Mouse (Mus musculus) neural tube, embryonic 14.5 days (tissue): ENCODE measurements at regions not wholly inside any gene's neighbourhood (a gene's known extent, or its start where the extent isn't known, plus 50 kb on each side); places are given as distances from the start of the nearest gene placed in this dataset. TPM values are rescaled to one million over a fixed set of nuclear protein-coding genes. Genes with fewer than 3 reads are reported as not detected.

Experiments used
- ATAC-seq: fragments of 200-750 bp; cut with Nextera tagmentation; 2 replicates; pipeline ENCODE4 v1.8.0; 2017; ENCODE audit warnings: low read depth, mild to moderate bottlenecking, moderate TSS enrichment, moderate library complexity
- H3K27ac ChIP-seq: fragments of 300-500 bp; sonication (generic); 2 replicates; pipeline ENCODE4 v1.5.1; 2014; ENCODE audit warnings: low read depth, mild to moderate bottlenecking, control low read depth, low read length, moderate library complexity, mixed read lengths
- H3K27me3 ChIP-seq: fragments of 300-500 bp; sonication (generic); 2 replicates; pipeline ENCODE4 v1.6.1; 2014; ENCODE audit warnings: low read length; ENCODE audit not compliant: control insufficient read depth, insufficient read depth
- H3K36me3 ChIP-seq: fragments of 300-500 bp; sonication (generic); 2 replicates; pipeline ENCODE4 v1.6.1; 2014; ENCODE audit warnings: low read length, mixed read lengths; ENCODE audit not compliant: control insufficient read depth, insufficient read depth
- H3K4me1 ChIP-seq: fragments of 300-500 bp; sonication (generic); 2 replicates; pipeline ENCODE4 v1.6.1; 2014; ENCODE audit warnings: low read length; ENCODE audit not compliant: control insufficient read depth, insufficient read depth
- H3K4me2 ChIP-seq: fragments of 300-500 bp; sonication (generic); 2 replicates; pipeline ENCODE4 v1.6.1; 2014; ENCODE audit warnings: mild to moderate bottlenecking, low read depth, low read length, control low read depth
- H3K4me3 ChIP-seq: fragments of 300-500 bp; sonication (generic); 2 replicates; pipeline ENCODE4 v1.5.1; 2014; ENCODE audit warnings: low read depth, low read length, control low read depth, mixed read lengths
- H3K9ac ChIP-seq: fragments of 300-500 bp; sonication (generic); replicated peaks from 2 replicates; pipeline ENCODE4 v1.6.1; 2014; ENCODE audit warnings: low read depth, mild to moderate bottlenecking, control low read depth, low read length, mixed read lengths
- H3K9me3 ChIP-seq: fragments of 300-500 bp; sonication (generic); 2 replicates; pipeline ENCODE4 v1.6.1; 2016; ENCODE audit warnings: low read length; ENCODE audit not compliant: control insufficient read depth
- WGBS: fragments of 180-500 bp; shearing (Covaris S2); extraction: QIAGEN DNeasy Blood & Tissue Kit; methylation state at CpG from one replicate; pipeline ENCODE4 v1.1.7; 2014; 5-methylcytosine and 5-hydroxymethylcytosine counted together
- microRNA-seq: library from miRNA; unstranded; fragments of <30 nt; microRNA quantifications from one replicate; pipeline ENCODE4, GENCODE M21; 2016

DNA sequence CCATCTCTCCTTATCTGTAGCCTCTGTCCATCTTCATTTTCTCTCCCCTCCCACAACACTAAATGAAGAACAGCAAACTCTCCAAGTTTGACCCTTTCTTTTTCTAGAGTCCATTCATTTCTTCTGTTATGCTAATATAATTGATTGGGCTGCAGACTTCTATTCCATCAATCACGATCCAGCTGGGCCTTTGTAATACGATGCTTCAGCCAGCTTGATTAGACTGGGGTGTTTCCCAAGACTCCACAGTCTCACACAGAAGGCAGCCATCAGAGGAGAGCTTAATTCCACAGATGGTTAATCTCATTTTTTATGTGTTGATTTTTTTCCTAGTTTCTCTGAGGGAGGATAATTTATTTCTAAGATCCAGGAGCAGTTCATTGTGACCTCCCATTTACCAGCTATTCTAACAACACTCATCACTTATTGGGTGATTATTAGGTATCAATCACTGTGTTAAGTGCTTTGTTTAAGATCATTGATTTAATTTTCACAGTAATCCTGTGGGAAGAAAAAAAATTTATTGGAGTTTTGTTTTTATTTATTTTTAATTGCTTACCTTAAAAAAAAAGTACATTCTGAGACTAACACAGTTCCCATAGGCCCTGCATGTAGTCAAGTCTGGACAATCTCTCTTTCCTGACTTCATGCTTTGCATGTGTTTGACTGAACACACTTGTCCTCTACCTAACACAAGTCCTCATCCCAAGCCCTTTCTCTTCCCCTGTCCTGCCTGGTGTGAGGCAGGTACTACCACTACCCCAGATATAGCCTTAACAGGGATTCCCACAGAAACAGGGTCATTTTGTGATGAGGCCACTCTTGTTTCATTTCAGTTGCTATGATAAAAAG lies 925.5 kb downstream of the Ntrk3 start:
- 1% methylated on average over 2 of the region's 2 CpGs for WGBS
- Histone ChIP-seq H3K9me3 (no peaks in the 10 kb centered on the region), H3K4me1 (no peaks in the 10 kb centered on the region), H3K9ac (no peak overlapping the region), H3K4me3 (no peak overlapping the region), H3K36me3 (no peaks in the 10 kb centered on the region), H3K27me3 (no peaks in the 10 kb centered on the region), H3K4me2 (no peak overlapping the region), H3K27ac (no peak overlapping the region)
- ATAC-seq: no peak

DNA sequence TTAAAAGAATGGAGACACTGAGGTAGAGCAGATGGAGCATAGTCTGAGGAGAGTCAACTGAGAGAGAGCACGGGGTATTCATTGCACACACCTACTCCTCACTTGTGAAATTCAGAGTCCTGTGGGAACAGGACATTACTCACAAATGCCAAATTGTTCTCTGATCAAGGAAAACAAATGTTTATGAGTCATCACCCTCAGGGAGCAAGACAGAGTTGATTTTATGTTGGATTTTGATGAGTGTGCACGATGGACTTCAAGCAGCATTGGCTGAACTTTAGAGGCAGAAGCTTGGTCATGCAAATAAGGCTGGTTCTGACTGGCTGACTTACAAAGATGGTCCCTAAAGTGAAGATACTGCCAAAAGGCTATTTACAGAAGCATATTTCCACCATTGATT lies 951.0 kb downstream of the Ntrk3 start:
- ATAC-seq: no peak

DNA sequence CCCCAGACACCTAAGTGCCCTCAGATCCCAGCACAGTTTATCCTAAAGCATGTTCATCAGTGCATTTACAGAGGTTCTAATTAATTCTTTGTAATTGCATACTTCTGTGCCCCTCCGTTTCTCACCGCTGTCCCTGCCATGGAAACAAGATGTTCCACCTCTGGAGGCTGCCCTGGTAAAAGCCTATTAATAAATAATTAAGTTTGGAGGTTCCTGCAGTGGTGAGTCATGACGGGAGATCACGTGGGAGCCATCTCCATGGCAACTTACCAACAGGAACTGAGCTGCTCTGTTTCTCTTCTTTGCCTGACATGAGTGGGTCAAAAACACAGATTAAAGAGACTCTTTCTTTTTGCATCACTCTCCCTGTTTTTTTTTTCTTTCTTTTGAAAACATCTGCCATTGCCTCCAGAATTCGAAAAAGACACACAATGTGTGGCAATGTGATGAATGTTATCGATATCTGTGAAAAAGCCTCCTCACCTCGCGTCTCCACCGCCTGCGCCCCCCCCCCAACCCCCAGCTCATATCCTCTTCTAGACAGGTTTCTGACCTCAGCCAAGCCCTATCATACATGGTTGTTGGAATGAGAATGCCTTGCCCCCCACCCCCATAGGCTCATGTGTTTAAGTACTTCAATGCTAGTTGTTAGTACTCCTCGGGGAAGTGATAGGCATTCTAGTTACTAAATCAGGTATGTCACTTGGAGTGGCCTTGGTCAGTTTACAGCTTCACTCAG lies 965.9 kb downstream of the Ntrk3 start:
- ATAC-seq: peak; percentile 95
- H3K9me3 ChIP-seq: no peaks in the 10 kb centered on the region
- WGBS: 50% methylated on average over 11 of the region's 11 CpGs
- no peak overlapping the region for H3K27ac ChIP-seq
- H3K27me3 ChIP-seq: no peaks in the 10 kb centered on the region
- H3K4me2 ChIP-seq: peak overlapping the region; percentile 26; the same call in 1 of the 2 replicates
- H3K9ac ChIP-seq: no peak overlapping the region
- no peak overlapping the region for H3K4me3 ChIP-seq
- H3K4me1 ChIP-seq: peaks cover 10% of the 10 kb centered on the region; the same call in 1 of the 2 replicates
- no peaks in the 10 kb centered on the region for H3K36me3 ChIP-seq

More for the DNA sequence above, 951.0 kb downstream of the Ntrk3 start:
- H3K36me3 ChIP-seq: no peaks in the 10 kb centered on the region
- no peak overlapping the region for H3K9ac ChIP-seq
- H3K9me3 ChIP-seq: no peaks in the 10 kb centered on the region
- no peak overlapping the region for H3K27ac ChIP-seq
- no peaks in the 10 kb centered on the region for H3K27me3 ChIP-seq
- no peak overlapping the region for H3K4me3 ChIP-seq
- WGBS: 61% methylated on average over 2 of the region's 2 CpGs
- no peaks in the 10 kb centered on the region for H3K4me1 ChIP-seq
- H3K4me2 ChIP-seq: no peak overlapping the region

DNA sequence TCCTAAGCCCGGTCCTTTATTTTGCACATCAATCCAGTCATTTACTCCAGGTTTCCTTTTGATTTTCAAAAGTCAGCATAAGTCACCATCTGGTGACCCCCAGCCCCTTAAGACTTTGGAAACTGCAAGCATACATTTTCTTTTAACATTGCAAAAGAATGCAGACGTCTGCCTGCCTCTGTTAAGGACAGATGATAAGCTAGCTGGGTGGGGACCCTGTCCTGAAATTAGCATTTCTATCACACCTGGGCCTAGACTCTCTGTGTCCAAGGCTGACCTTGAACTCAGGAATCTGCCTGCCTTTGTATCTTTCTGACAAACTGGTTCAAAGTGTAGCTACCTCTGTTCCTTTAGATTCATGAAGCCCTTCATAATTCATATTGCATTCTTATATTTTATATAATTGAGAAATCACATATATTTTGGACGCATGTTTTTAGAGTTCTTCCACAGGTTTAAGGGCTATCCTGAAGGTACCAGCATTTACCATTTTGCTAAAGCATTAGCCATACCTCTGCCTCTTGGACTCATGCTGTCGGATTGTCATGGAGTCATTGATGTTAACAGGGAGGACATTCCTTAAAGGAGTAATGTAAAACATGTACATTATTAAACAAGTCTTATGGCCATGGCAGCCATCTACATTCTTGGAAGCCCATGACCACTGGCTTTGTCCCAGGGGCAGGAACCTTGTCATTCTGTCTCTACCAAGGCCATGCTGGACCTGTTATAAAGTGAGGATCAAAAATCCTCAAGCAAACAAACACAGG lies 998.6 kb downstream of the Ntrk3 start:
- Histone ChIP-seq H3K9me3 (no peaks in the 10 kb centered on the region), H3K9ac (no peak overlapping the region), H3K27ac (no peak overlapping the region), H3K4me2 (no peak overlapping the region), H3K4me3 (no peak overlapping the region), H3K36me3 (no peaks in the 10 kb centered on the region), H3K4me1 (no peaks in the 10 kb centered on the region), H3K27me3 (no peaks in the 10 kb centered on the region)
- 79% methylated on average over 4 of the region's 4 CpGs for WGBS
- no peak for ATAC-seq

Small RNAs in the stretch of these regions (microRNA-seq; reads per million reads assigned to microRNA genes)
- not detected for gene Gm44358
